Mouse (Mus musculus): ENCODE measurements at regions not wholly inside any gene's neighbourhood (a gene's known extent, or its start where the extent isn't known, plus 50 kb on each side); places are given as distances from the start of the nearest gene placed in this dataset.
A peak's percentile ranks its signal among the peaks of the same experiment; 100 is the strongest.

DNA sequence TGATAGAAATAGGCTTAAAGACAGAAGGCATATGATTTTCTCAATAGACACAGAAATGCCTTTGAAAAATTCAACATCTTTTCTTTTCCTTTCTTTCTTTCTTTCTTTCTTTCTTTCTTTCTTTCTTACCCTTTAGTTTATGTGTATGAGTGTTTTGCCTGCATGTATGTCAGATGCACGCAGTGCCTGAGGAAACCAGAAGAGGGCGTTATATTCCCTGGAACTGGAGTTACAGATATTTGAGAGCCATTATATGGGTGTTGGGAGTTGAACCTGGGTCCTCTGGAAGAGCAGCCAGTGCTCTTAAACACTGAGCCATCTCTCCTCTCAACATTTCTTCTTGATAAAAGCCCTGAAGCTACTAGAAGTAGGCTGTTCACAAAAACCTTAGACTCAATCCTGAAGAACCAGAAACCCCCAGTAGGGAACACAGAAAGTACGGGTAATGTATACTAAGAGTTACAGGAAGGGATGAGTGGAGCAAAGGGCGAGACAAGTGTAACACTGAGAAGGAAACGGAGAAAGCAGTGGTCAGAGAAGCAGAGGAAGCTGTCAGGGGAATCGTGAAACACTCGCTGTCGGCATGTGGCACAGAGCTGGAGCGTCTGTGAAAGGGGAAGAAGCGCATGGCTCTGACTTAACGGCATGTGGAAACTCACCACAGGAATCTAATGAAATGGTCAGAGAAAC, 2253.4 kb downstream of the 4930444P10Rik start:
- DNase-seq (ENCODE audit: low spot score in 2 of 2), result no peak

DNA sequence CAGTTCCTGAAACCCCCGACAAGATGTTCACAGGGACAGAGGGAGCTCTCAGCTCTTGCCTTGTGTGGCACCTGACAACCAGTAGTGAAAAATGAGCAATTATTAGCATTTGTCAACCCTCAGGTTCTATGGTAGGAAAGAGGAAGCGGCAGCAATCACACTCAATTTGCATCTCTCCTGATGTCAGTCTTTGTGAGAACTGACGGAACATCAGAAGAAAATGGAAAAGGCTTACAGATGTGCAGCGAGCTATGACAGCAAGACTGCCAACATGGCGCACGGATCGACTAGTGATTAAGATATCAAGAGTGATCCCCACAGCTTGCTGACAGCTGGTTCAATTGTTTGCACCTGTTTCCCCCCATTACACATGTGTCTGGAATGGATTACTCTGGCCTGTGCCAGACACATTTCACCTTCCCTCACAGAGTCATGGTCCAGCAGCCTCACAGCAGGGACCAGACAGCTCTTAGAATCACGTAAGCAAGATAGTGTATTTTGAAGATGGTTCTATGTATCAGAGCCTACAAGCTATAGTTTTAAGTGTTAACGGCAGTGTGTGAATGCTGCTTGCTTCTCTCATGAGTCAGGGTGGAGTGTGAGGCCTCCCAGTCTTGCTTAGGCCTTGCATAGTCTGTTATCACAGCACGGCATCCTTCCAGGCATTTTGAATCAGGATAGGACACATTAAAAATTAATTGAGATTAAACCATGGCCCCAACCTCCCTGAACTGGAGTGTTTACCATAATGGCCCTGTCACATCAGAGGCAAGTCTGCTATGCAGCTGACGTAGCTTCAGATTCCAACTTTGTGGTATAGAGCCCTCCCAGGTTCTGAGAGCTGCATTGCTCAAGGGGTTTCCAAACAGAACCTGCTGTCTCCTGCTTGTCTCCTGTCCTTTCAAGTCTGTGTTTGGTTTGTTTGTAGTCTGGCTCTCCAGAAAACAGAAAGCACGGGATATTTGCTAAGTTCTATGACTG, 2258.0 kb downstream of the 4930444P10Rik start:
- DNase-seq (ENCODE audit: low spot score in 2 of 2), result no peak

DNA sequence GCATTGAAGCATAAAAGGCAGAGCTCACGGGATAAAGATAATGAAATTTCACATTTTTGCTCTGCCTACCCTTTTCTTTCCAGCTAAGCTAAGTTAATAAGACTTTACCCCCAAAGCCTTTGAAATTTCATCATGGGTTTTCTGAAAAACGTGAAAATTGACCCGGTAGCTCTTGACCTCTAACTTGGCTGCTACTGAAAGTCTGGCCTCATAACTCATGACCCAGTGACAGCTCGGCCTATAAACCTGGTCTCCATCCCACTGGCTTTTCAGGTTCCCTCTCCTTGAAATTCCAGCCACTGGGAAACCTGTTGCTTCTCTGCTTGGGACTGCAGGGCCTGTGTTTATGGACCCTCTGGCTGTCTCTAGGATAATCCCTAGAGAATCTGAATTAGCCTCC, 2285.3 kb downstream of the 4930444P10Rik start:
- no peak for DNase-seq (ENCODE audit: low spot score in 2 of 2)

DNA sequence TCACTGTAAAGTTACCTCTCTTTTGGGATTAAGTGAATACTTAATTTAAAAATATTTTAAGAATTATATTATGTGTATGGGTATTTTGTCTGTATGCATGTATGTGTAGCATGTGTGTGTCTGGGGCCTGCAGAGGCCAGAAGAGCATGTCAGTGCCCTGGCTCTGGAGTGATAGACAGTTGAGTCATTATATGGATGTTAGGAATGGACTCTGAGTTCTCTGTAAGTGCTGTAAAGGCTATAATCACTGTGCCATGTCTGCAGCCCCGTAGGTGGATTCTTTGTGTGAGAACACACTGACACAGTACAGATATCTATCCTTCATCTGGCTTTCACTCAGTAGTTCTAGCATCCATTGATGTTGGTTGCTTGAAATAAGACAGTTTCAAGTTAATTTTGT, 2292.7 kb downstream of the 4930444P10Rik start:
- no peak for DNase-seq (ENCODE audit: low spot score in 2 of 2)

DNA sequence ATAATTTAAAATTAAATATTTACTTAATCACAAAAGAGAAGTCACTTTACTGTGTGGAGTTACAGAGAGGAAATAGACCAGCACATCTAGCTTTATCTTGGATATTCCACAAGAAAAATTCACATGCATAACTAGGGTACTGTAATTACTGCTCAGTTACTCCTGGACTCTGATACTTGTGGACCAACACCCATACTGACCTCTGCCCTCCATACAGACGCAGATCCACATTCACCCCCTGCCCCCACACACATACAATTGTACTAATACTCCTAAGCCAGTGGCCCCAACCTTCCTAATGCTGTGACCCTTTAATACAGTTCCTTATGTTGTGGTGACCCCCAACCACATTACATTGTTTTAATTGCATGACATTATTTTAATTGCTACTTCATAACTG, 2294.3 kb downstream of the 4930444P10Rik start:
- DNase-seq (ENCODE audit: low spot score in 2 of 2), result no peak

DNA sequence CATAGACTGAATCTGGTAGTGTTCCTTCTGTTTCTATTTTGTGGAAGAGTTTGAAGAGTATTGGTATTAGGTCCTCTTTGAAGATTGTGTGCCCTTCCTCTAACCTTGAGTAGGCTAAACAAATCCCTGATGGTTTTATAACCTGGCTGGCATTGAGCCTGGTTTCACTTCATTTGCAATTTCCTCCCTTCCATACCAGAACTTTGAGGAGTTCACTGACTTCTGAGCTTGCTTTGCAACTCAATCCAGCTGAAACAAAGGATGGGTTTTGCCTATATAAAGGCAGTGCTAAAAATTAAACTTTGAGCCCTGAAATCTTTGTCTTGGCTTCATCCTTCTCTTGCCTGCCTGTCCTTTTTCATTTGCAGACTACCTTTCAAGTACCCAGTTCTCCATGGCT, 2297.9 kb downstream of the 4930444P10Rik start:
- no peak for DNase-seq (ENCODE audit: low spot score in 2 of 2)

DNA sequence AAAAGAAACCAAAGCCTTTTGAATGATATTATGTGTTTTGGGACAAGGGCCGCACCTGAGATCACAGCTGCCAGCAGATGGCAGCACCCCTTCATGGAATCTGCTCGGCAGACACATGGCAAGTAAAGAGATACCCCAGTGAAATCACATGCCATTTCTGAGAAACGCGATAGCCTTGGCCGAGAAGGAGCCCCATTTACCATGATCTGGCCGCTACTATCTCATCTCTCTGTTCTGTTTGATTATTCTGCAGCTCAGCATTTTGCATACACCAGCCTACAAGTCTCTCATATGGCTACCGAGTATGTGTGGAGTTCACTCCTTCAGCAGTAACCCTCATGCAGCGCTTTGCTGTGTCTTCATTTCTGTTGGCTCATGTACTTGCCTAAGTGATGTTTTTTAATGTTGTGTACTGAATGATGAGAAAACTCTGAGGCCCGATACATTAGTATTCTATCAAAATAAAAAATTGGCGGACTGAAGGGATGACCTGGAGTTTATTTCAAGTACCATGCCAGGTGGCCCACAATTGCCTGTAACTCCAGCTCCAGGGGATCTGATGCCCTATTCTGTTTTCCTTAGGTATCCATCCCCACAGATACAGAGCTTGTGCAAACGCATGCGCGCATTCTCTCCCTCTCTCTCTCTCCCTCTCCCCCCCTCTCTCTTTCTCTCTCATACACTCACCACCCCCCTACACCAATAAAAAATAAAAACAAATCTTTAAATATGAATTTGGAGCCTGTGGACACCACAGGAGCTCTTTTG, 2303.6 kb downstream of the 4930444P10Rik start:
- DNase-seq (ENCODE audit: low spot score in 2 of 2), result peak; percentile 71 to 75

DNA sequence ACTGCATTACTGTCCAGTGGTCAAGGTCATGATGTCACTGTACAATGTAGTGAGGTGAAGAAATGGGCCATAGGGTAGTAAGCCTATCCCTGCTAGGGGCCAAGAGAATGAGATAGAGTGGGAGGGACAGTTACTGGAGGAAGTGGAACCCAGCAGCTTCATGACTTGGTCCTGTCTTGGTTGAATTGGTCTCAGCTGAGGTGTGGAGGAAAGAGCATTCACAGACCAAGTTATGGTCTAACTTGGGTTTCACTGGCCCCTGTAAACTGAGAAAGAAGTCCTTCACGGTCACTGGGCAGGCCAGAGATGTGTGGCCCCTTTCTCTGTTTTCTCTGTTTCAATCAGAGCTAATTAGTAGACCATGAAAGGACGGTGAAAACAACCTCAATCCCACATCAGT, 2306.1 kb downstream of the 4930444P10Rik start:
- no peak for DNase-seq (ENCODE audit: low spot score in 2 of 2)

DNA sequence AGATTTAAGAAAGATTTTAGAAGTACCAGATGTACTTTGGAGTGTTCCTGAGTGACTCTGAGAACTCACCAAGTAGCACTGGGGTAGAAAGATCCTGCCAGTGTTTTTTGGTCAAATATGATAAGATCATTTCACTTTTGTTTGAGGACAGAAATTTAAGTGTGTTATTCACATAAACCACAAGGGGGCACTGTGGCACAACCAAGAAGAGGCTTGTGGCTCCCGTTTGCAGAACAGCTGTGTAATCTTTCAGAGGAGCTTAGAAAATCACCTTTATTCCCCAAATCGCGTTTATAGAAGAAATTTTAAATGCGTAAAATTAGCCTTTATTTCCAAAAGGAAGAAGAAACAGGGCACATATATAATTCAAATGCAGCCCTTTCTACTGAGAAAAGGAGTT, 2308.7 kb downstream of the 4930444P10Rik start:
- no peak for DNase-seq (ENCODE audit: low spot score in 2 of 2)

DNA sequence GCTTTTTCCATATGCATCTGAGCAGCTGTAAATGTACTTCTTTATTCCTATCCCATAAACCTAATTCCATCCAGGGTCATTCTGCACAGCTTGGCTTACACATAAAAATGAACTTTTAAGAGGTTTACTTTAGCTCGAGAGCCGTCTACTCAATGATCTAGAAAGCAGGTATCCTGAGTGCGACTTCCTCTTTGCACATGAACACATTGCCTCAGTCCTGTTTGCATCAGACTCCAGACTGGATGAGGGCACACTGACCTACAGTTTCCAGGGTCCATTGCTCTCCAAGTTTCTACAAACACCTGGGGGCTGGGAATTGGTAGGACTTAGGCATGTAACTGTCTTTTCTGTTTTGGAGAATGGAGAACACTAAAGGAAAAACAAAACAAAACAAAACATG, 2310.5 kb downstream of the 4930444P10Rik start:
- DNase-seq (ENCODE audit: low spot score in 2 of 2), result no peak

DNA sequence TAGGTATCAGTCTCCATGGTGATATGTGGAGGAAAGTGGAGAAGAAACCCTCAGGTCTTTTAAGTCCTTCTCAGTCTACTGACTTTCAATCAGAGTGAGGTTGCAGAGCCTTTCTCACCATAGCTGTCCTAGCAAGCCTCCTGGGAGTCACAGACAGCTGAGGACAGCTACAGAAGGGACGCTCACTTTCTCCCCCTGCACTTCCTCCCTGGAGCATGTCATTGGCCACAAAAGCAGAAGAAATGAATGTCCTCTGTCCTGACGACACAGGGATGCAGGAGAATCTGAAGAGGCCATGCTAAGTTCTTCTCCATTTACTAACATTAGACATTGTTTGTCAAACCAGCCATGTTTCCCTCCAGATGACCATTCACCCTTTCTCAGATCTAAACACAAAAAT, 2321.0 kb downstream of the 4930444P10Rik start:
- no peak for DNase-seq (ENCODE audit: low spot score in 2 of 2)

DNA sequence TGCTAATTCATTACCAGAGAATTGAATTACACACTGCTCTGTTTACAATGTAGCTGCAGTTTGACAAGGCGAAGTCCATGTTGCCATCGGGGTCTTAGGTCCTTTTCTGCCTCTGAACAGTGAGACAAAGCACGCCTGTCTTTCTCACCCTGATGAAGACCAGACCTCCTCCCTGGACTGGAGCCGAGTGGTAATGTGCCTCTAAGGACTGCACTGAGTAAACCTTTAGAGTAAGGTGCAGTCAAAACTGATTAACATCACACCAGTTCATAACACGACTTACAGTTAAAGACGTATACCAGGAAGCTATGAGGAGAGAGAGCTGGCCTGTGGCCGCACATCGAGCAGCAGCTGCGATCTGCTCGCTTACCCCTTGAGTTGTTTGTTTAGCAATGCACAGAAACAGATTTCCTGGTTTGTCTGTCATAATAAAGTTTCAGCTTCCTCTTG, 2322.1 kb downstream of the 4930444P10Rik start:
- DNase-seq (ENCODE audit: low spot score in 2 of 2), result no peak

DNA sequence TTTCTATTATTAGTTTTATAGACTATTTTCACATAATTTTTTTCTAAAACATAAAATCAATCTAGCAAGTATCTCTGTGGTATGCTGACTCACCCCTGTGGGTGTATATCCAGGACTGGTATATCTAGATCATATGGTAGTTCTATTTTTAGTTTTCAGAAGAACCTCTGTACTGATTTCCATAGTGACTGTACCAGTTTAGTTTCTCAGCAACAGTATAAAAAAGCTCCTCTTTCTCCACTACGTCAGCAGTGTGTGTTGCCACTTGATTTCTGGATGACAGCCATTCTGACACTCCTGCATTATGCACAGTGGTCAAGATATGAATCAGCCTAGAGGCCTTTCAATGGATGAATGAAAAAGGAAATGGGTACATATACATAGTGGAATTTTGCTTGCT, 2338.6 kb downstream of the A830018L16Rik start:
- peak in 1 of 2 experiments; percentile 30 for DNase-seq (ENCODE audit: low spot score in 2 of 2)

DNA sequence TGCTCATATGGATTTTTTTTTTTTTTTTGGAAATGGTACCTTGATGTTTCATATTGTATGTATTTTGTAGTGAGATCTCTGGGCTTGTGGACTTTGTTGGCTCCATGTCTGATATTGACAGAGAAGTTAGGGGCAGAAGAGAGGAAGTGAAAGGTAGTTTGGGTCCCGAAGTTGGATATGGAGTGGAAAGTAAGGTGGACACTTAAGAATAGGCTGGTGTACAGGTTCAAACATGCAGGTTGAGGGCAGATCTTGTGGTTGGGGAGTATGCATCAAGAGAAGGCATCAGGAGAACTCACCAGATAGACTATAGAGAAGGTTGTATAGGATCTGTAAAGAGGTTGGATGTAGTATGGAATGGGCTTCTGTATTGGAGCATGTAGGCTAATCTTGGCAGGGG, 2337.5 kb downstream of the A830018L16Rik start:
- no peak for DNase-seq (ENCODE audit: low spot score in 2 of 2)
